Mouse (Mus musculus) kidney, embryonic 16.5 days (tissue): Measurements from ENCODE around the gene Zfp948. TPM values are rescaled to one million over a fixed set of nuclear protein-coding genes. Genes with fewer than 3 reads are reported as not detected.
A peak's percentile ranks its signal among the peaks of the same experiment; 100 is the strongest.

Source experiments
- ATAC-seq: fragments of 200-750 bp; cut with Nextera tagmentation; 2 replicates; pipeline ENCODE4 v1.8.0; 2017; ENCODE audit warnings: moderate TSS enrichment; ENCODE audit not compliant: low FRiP score, low TSS enrichment
- H3K27ac ChIP-seq: fragments of 300-500 bp; sonication (generic); 2 replicates; pipeline ENCODE4 v1.5.1; 2014; ENCODE audit warnings: low read length
- H3K27me3 ChIP-seq: fragments of 300-500 bp; sonication (generic); 2 replicates; pipeline ENCODE4 v1.6.1; 2014; ENCODE audit warnings: low read length, control low read depth, mixed read lengths; ENCODE audit not compliant: insufficient read depth
- H3K36me3 ChIP-seq: fragments of 300-500 bp; sonication (generic); 2 replicates; pipeline ENCODE4 v1.6.1; 2014; ENCODE audit warnings: low read length, control low read depth, mixed read lengths; ENCODE audit not compliant: insufficient read depth
- H3K4me1 ChIP-seq: fragments of 300-500 bp; sonication (generic); 2 replicates; pipeline ENCODE4 v1.6.1; 2014; ENCODE audit warnings: low read length, control low read depth, mixed read lengths; ENCODE audit not compliant: insufficient read depth
- H3K4me2 ChIP-seq: fragments of 300-500 bp; sonication (generic); replicated peaks from 2 replicates; pipeline ENCODE4 v1.6.1; 2014; ENCODE audit warnings: low read depth, low read length
- H3K4me3 ChIP-seq: fragments of 300-500 bp; sonication (generic); 2 replicates; pipeline ENCODE4 v1.5.1; 2014; ENCODE audit warnings: mild to moderate bottlenecking, low read length
- H3K9ac ChIP-seq: fragments of 300-500 bp; sonication (generic); replicated peaks from 2 replicates; pipeline ENCODE4 v1.6.1; 2014; ENCODE audit warnings: low read length
- H3K9me3 ChIP-seq: fragments of 300-500 bp; sonication (generic); 2 replicates; pipeline ENCODE4 v1.6.1; 2016; ENCODE audit warnings: low read length, control low read depth
- WGBS: fragments of 180-500 bp; shearing (Covaris S2); extraction: QIAGEN DNeasy Blood & Tissue Kit; methylation state at CpG from one replicate; pipeline ENCODE4 v1.1.7; 2014; 5-methylcytosine and 5-hydroxymethylcytosine counted together
- polyA plus RNA-seq: library from polyadenylated mRNA; unstranded; fragments of >200 nt; fragmentation: Nextera tagmentation; extraction: Ambion mirVana; gene quantifications from 2 replicates; pipeline ENCODE4 v1.2.1, GENCODE M21; 2015

The Zfp948 gene
- polyA plus RNA-seq, 1 experiment from 2014 or later = 20.5 TPM

GRCm38 (mm10) chr17:21535096-21536001 is 31.5 kb upstream of the Zfp948 start, which contains the start of gene Zfp52:
Zfp52 (plus strand) TSS chr17:21535539.
- Histone ChIP-seq H3K4me3 (peak within 1 kb of the TSS; percentile 53), H3K9me3 (no peaks in the 10 kb centered on the region), H3K27me3 (no peaks in the 10 kb centered on the region), H3K27ac (peak within 1 kb of the TSS; percentile 54), H3K4me2 (peak within 1 kb of the TSS; percentile 87), H3K4me1 (peaks cover 21% of the 10 kb centered on the region), H3K36me3 (no peaks in the 10 kb centered on the region), H3K9ac (peak within 1 kb of the TSS; percentile 70)
- ATAC-seq = peak; percentile 82
- WGBS = 4% methylated on average over 21 of the region's 21 CpGs

- H3K27me3 ChIP-seq = no peaks in the 10 kb centered on the region
- whole genome bisulfite sequencing = 39% methylated on average over 7 of the region's 7 CpGs
- no peak for ATAC-seq
- H3K9me3 ChIP-seq = no peaks in the 10 kb centered on the region
- no peak overlapping the region for H3K27ac ChIP-seq
- peak overlapping the region; percentile 87 for H3K4me2 ChIP-seq
- peak overlapping the region; percentile 70; the same call in 1 of the 2 replicates for H3K9ac ChIP-seq
- H3K4me3 ChIP-seq = peak overlapping the region; percentile 53
- H3K36me3 ChIP-seq = no peaks in the 10 kb centered on the region
- H3K4me1 ChIP-seq = peaks cover 21% of the 10 kb centered on the region
Observed at GRCm38 (mm10) chr17:21536096-21536495, 30.7 kb upstream of the Zfp948 start.

GRCm38 (mm10) chr17:21536676-21537075 is 30.1 kb upstream of the Zfp948 start:
- no peaks in the 10 kb centered on the region for H3K9me3 ChIP-seq
- no peak overlapping the region for H3K27ac ChIP-seq
- no peak overlapping the region for H3K4me3 ChIP-seq
- WGBS = 52% methylated on average over 2 of the region's 2 CpGs
- H3K4me1 ChIP-seq = peaks cover 19% of the 10 kb centered on the region
- no peak for ATAC-seq
- no peak overlapping the region for H3K4me2 ChIP-seq
- H3K36me3 ChIP-seq = no peaks in the 10 kb centered on the region
- H3K27me3 ChIP-seq = no peaks in the 10 kb centered on the region
- no peak overlapping the region for H3K9ac ChIP-seq

GRCm38 (mm10) chr17:21557831-21558230 is 9.0 kb upstream of the Zfp948 start:
- 93% methylated on average over 2 of the region's 2 CpGs for WGBS
- H3K36me3 ChIP-seq = peaks cover 7% of the 10 kb centered on the region
- H3K4me3 ChIP-seq = no peak overlapping the region
- no peak for ATAC-seq
- H3K4me2 ChIP-seq = no peak overlapping the region
- H3K27me3 ChIP-seq = no peaks in the 10 kb centered on the region
- no peaks in the 10 kb centered on the region for H3K9me3 ChIP-seq
- no peak overlapping the region for H3K9ac ChIP-seq
- H3K4me1 ChIP-seq = no peaks in the 10 kb centered on the region
- H3K27ac ChIP-seq = no peak overlapping the region

- H3K4me3 ChIP-seq = peak overlapping the region; percentile 70
- H3K27me3 ChIP-seq = no peaks in the 10 kb centered on the region
- peaks cover 16% of the 10 kb centered on the region for H3K4me1 ChIP-seq
- H3K9ac ChIP-seq = peak overlapping the region; percentile 79
- peaks cover 4% of the 10 kb centered on the region; the same call in 1 of the 2 replicates for H3K36me3 ChIP-seq
- peak overlapping the region; percentile 94 for H3K27ac ChIP-seq
- peak; percentile 76 for ATAC-seq
- peak overlapping the region; percentile 65 for H3K4me2 ChIP-seq
- H3K9me3 ChIP-seq = no peaks in the 10 kb centered on the region
- WGBS = 3% methylated on average over 5 of the region's 5 CpGs
Observed at GRCm38 (mm10) chr17:21566220-21566619, 588 bp upstream of the Zfp948 start.

- H3K27me3 ChIP-seq = no peaks in the 10 kb centered on the region
- H3K27ac ChIP-seq = 0 out of 2 replicates have a peak overlapping the region, but pooled peaks have one; percentile 44
- H3K9ac ChIP-seq = peak overlapping the region; percentile 7; the same call in 1 of the 2 replicates
- peak overlapping the region; percentile 58 for H3K4me2 ChIP-seq
- ATAC-seq = peak; percentile 61; the same call in 1 of the 2 replicates
- peaks cover 16% of the 10 kb centered on the region for H3K4me1 ChIP-seq
- H3K36me3 ChIP-seq = peaks cover 7% of the 10 kb centered on the region; the same call in 1 of the 2 replicates
- 27% methylated on average over 1 of the region's 1 CpGs for WGBS
- peak overlapping the region; percentile 43 for H3K4me3 ChIP-seq
- H3K9me3 ChIP-seq = no peaks in the 10 kb centered on the region
Observed at GRCm38 (mm10) chr17:21567696-21568095, 888 bp downstream of the Zfp948 start.

GRCm38 (mm10) chr17:21579080-21579479 is 12.3 kb downstream of the Zfp948 start:
- H3K27me3 ChIP-seq = no peaks in the 10 kb centered on the region
- H3K4me3 ChIP-seq = no peak overlapping the region
- WGBS = 93% methylated on average over 1 of the region's 1 CpGs
- H3K9me3 ChIP-seq = no peaks in the 10 kb centered on the region
- no peaks in the 10 kb centered on the region for H3K4me1 ChIP-seq
- peaks cover 26% of the 10 kb centered on the region for H3K36me3 ChIP-seq
- H3K27ac ChIP-seq = no peak overlapping the region
- ATAC-seq = no peak
- no peak overlapping the region for H3K9ac ChIP-seq
- H3K4me2 ChIP-seq = no peak overlapping the region

GRCm38 (mm10) chr17:21579493-21580175 is 12.8 kb downstream of the Zfp948 start:
- Histone ChIP-seq H3K4me2 (no peak overlapping the region), H3K9ac (no peak overlapping the region), H3K4me1 (no peaks in the 10 kb centered on the region), H3K27me3 (no peaks in the 10 kb centered on the region), H3K9me3 (no peaks in the 10 kb centered on the region), H3K4me3 (no peak overlapping the region), H3K27ac (no peak overlapping the region), H3K36me3 (peaks cover 25% of the 10 kb centered on the region)
- WGBS = 32% methylated on average over 5 of the region's 5 CpGs
- peak; percentile 77; the same call in 1 of the 2 replicates for ATAC-seq

GRCm38 (mm10) chr17:21585521-21585920 is 18.7 kb downstream of the Zfp948 start:
- 0 out of 2 replicates have a peak, but pooled peaks cover 2% of the 10 kb centered on the region for H3K9me3 ChIP-seq
- no peak for ATAC-seq
- H3K9ac ChIP-seq = no peak overlapping the region
- peaks cover 48% of the 10 kb centered on the region for H3K36me3 ChIP-seq
- H3K4me3 ChIP-seq = no peak overlapping the region
- no peak overlapping the region for H3K4me2 ChIP-seq
- H3K27ac ChIP-seq = no peak overlapping the region
- WGBS = 95% methylated on average over 2 of the region's 2 CpGs
- H3K27me3 ChIP-seq = no peaks in the 10 kb centered on the region
- no peaks in the 10 kb centered on the region for H3K4me1 ChIP-seq
